Mouse (Mus musculus) bone marrow macrophage, adult 2 months (primary cell): Measurements from ENCODE around the gene Alpl.

Source experiments
- CTCF ChIP-seq: IDR thresholded peaks from 2 replicates; pipeline ENCODE4 v1.5.1; 2012; ENCODE audit warnings: low read depth, mild to moderate bottlenecking, low read length, moderate library complexity
- POLR2A ChIP-seq: IDR thresholded peaks from 2 replicates; pipeline ENCODE4 v1.6.1; 2012; ENCODE audit warnings: mild to moderate bottlenecking, low read depth, low read length, borderline replicate concordance

DNA sequence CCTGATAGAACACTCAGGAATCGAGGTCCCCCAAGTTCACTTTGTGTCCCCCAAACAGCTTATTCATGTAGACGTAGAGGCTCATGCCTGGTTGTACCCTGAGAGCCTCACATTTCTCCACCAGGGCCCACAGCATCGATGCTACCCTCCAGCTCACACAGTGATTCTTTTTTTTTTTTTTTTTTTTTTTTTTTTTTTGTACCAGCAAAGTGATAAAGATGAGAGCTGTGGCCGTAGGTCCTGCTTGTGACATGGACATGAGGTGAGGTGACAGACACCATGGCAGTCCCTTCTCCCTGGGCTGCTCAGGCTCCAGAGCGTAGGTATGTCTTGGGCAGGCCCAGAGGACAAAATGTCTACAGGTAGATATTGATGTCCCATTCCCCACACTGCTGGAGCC, 5.2 kb downstream of the Alpl start:
- TF ChIP-seq CTCF (no peak), POLR2A (no peak)
